Mouse (Mus musculus) kidney, embryonic 16.5 days (tissue): ENCODE results near the gene Zfp655. TPM values are rescaled to one million over a fixed set of nuclear protein-coding genes. Genes with fewer than 3 reads are reported as not detected.
"Not testable (repeated sequence)": the region's sequence is repeated elsewhere in the genome, so short reads cannot be mapped to it uniquely, and the experiment has no call there.

Experiments used
- ATAC-seq: fragments of 200-750 bp; cut with Nextera tagmentation; 2 replicates; pipeline ENCODE4 v1.8.0; 2017; ENCODE audit warnings: moderate TSS enrichment; ENCODE audit not compliant: low FRiP score, low TSS enrichment
- H3K27ac ChIP-seq: fragments of 300-500 bp; sonication (generic); 2 replicates; pipeline ENCODE4 v1.5.1; 2014; ENCODE audit warnings: low read length
- H3K27me3 ChIP-seq: fragments of 300-500 bp; sonication (generic); 2 replicates; pipeline ENCODE4 v1.6.1; 2014; ENCODE audit warnings: low read length, control low read depth, mixed read lengths; ENCODE audit not compliant: insufficient read depth
- H3K36me3 ChIP-seq: fragments of 300-500 bp; sonication (generic); 2 replicates; pipeline ENCODE4 v1.6.1; 2014; ENCODE audit warnings: low read length, control low read depth, mixed read lengths; ENCODE audit not compliant: insufficient read depth
- H3K4me1 ChIP-seq: fragments of 300-500 bp; sonication (generic); 2 replicates; pipeline ENCODE4 v1.6.1; 2014; ENCODE audit warnings: low read length, control low read depth, mixed read lengths; ENCODE audit not compliant: insufficient read depth
- H3K4me2 ChIP-seq: fragments of 300-500 bp; sonication (generic); replicated peaks from 2 replicates; pipeline ENCODE4 v1.6.1; 2014; ENCODE audit warnings: low read depth, low read length
- H3K4me3 ChIP-seq: fragments of 300-500 bp; sonication (generic); 2 replicates; pipeline ENCODE4 v1.5.1; 2014; ENCODE audit warnings: mild to moderate bottlenecking, low read length
- H3K9ac ChIP-seq: fragments of 300-500 bp; sonication (generic); replicated peaks from 2 replicates; pipeline ENCODE4 v1.6.1; 2014; ENCODE audit warnings: low read length
- H3K9me3 ChIP-seq: fragments of 300-500 bp; sonication (generic); 2 replicates; pipeline ENCODE4 v1.6.1; 2016; ENCODE audit warnings: low read length, control low read depth
- WGBS: fragments of 180-500 bp; shearing (Covaris S2); extraction: QIAGEN DNeasy Blood & Tissue Kit; methylation state at CpG from one replicate; pipeline ENCODE4 v1.1.7; 2014; 5-methylcytosine and 5-hydroxymethylcytosine counted together
- polyA plus RNA-seq: library from polyadenylated mRNA; unstranded; fragments of >200 nt; fragmentation: Nextera tagmentation; extraction: Ambion mirVana; gene quantifications from 2 replicates; pipeline ENCODE4 v1.2.1, GENCODE M21; 2015

Gene Zfp655
- polyA plus RNA-seq, 1 experiment from 2014 or later: 35.3 TPM

DNA sequence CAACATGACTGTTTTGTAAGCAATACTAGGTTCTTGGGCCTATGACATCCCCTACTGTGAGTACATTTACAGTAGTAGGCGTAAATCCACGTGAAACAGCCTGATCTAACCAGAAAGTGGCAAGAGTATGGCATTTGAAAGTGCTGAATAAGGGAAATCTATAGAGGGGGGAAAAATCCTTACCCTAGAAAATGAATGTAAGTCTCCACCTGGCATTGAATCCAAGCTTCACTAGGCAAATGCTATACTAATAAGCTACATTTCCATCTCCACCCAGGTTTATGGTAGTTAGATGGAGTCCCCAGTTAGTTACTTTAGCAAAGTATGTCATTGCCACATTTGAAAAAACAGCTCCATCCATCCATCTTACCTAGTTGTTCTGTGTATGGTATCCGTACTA is 18.0 kb downstream of the Zfp655 start:
- no peak overlapping the region for H3K27ac ChIP-seq
- ATAC-seq: no peak
- no peaks in the 10 kb centered on the region for H3K9me3 ChIP-seq
- peaks cover 53% of the 10 kb centered on the region for H3K36me3 ChIP-seq
- H3K4me1 ChIP-seq: no peaks in the 10 kb centered on the region
- H3K4me2 ChIP-seq: no peak overlapping the region
- WGBS: 91% methylated on average over 3 of the region's 3 CpGs
- H3K4me3 ChIP-seq: no peak overlapping the region
- H3K9ac ChIP-seq: no peak overlapping the region
- no peaks in the 10 kb centered on the region for H3K27me3 ChIP-seq

DNA sequence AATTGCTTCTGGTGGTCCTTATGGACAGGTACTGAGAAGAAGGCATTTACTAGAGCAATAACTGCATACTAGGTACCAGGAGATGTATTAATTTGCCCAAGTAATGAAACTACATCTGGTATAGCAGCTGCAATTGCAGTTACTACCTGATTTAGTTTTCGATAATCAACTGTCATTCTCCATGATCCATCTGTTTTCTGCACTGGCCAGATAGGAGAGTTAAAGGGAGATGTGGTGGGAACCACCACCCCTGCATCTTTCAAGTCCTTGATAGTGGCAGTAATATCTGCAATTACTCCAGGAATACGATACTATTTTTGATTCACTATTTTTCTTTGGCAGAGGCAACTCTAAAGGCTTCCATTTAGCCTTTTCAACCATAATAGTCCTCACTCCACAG is 42.1 kb downstream of the Zfp655 start:
- not testable (repeated sequence) for H3K9me3 ChIP-seq, H3K4me1 ChIP-seq, H3K4me2 ChIP-seq, H3K4me3 ChIP-seq, H3K27me3 ChIP-seq, H3K27ac ChIP-seq, ATAC-seq, H3K9ac ChIP-seq, H3K36me3 ChIP-seq
- WGBS: 84% methylated on average over 2 of the region's 2 CpGs

GRCm38 (mm10) chr5:145279948-145280347 is 48.4 kb downstream of the Zfp655 start:
- WGBS: 87% methylated on average over 2 of the region's 2 CpGs
- Histone ChIP-seq H3K9me3 (no peaks in the 10 kb centered on the region), H3K9ac (no peak overlapping the region), H3K27ac (no peak overlapping the region), H3K4me2 (no peak overlapping the region; the same call in 1 of the 2 replicates), H3K4me3 (peak overlapping the region; percentile 97), H3K27me3 (no peaks in the 10 kb centered on the region), H3K36me3 (peaks cover 23% of the 10 kb centered on the region), H3K4me1 (peaks cover 9% of the 10 kb centered on the region)
- peak; percentile 8; the same call in 1 of the 2 replicates for ATAC-seq

DNA sequence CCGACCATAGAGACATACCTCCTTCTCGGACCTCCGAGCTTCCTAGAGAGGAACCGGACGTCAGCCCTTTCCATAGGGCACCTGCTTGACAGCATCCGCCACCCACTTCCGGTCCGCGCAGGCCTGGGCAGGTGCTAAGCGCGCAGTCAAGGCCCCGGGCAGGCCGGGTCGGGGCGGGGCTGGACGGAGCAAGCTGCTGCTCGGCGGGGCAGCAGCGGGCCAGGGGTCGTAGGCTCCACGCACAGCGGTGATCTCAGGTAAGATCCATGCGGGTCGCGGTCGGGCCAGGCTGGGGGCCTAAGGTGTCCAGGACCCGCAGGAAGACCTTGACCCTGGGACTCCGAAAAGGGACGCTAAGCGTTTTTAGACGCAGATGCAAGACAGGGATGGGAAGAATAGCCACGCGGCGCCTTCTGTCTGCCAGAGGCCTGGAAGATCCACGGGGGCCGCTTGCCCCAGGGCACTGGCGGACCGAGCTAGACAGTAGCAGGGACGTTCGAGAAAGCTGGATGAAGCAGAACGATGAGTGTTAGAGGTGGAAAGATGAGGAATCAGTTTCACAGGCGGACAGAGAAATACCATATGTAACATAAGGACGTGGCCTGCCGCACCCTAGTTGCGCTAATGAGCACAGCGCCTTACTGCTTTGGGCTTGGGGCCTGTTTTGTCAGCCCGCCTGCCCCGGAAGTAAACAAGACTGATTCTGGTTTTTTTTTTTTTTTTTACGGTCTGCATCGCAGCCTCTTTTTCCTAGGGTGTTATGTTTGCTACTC is 49.0 kb downstream of the Zfp655 start, which contains the start of gene Zscan25:
Zscan25 (plus strand) TSS at position 130 of the 773 bp plus-strand sequence.
- peak; percentile 100 for ATAC-seq
- Histone ChIP-seq H3K9ac (peak within 1 kb of the TSS; percentile 84), H3K4me3 (peak within 1 kb of the TSS; percentile 97), H3K4me2 (peak within 1 kb of the TSS; percentile 93), H3K4me1 (peaks cover 9% of the 10 kb centered on the region), H3K36me3 (peaks cover 27% of the 10 kb centered on the region), H3K9me3 (no peaks in the 10 kb centered on the region), H3K27ac (peak within 1 kb of the TSS; percentile 92), H3K27me3 (no peaks in the 10 kb centered on the region)
- WGBS: under 1% methylated on average over 50 of the region's 50 CpGs

DNA sequence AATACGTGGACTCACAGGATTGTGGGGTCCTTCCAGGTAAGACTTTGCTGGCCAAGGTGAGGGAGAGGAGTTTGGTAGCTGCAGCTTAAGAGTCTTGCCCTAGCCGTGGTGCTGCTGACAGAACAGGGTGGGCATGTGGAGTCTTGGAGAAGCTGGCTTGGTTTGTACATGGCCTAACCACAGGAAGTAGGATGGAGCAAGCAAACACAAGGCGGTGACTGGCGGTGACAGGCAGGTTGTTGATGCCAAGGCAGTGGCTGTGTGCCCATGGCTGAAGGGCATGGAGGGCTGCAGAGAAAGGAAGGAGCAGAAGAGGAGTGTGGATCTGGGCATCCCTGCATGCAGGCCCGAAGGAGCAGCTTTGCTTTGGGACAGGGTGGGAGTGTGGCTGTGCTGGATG is 56.9 kb downstream of the Zfp655 start:
- H3K4me2 ChIP-seq: no peak overlapping the region
- H3K36me3 ChIP-seq: peaks cover 89% of the 10 kb centered on the region
- H3K27ac ChIP-seq: no peak overlapping the region
- H3K4me1 ChIP-seq: no peaks in the 10 kb centered on the region
- no peak overlapping the region for H3K9ac ChIP-seq
- H3K27me3 ChIP-seq: no peaks in the 10 kb centered on the region
- no peak for ATAC-seq
- 95% methylated on average over 5 of the region's 5 CpGs for WGBS
- no peak overlapping the region for H3K4me3 ChIP-seq
- no peaks in the 10 kb centered on the region for H3K9me3 ChIP-seq

DNA sequence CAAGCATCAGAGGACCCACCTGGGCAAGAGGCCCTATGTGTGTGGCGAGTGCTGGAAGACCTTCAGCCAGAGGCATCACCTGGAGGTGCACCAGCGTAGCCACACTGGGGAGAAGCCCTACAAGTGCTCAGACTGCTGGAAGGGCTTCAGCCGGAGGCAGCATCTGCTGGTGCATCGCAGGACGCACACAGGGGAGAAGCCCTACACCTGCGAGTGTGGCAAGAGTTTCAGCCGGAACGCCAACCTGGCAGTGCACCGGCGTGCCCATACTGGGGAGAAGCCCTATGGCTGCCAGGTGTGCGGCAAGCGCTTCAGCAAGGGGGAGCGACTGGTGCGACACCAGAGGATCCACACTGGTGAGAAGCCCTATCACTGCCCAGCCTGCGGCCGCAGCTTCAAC is 59.2 kb downstream of the Zfp655 start:
- WGBS: 97% methylated on average over 16 of the region's 16 CpGs
- no peak for ATAC-seq

GRCm38 (mm10) chr5:145292398-145292797 is 60.9 kb downstream of the Zfp655 start:
- Histone ChIP-seq H3K9ac (no peak overlapping the region), H3K27me3 (no peaks in the 10 kb centered on the region), H3K4me3 (no peak overlapping the region), H3K4me2 (no peak overlapping the region), H3K36me3 (peaks cover 60% of the 10 kb centered on the region), H3K9me3 (no peaks in the 10 kb centered on the region), H3K4me1 (no peaks in the 10 kb centered on the region), H3K27ac (no peak overlapping the region)
- WGBS: 93% methylated on average over 6 of the region's 6 CpGs
- no peak for ATAC-seq

More for the DNA sequence above, 59.2 kb downstream of the Zfp655 start:
- H3K4me1 ChIP-seq: no peaks in the 10 kb centered on the region
- peaks cover 75% of the 10 kb centered on the region for H3K36me3 ChIP-seq
- H3K27me3 ChIP-seq: no peaks in the 10 kb centered on the region
- H3K9me3 ChIP-seq: no peaks in the 10 kb centered on the region
- no peak overlapping the region for H3K4me2 ChIP-seq
- no peak overlapping the region for H3K4me3 ChIP-seq
- H3K27ac ChIP-seq: no peak overlapping the region
- no peak overlapping the region for H3K9ac ChIP-seq

Other genes with a start within 250 kb of the Zfp655 start
- not detected in 2 replicates for gene Gm4871, start 199.0 kb upstream of the Zfp655 start, polyA plus RNA-seq
- not detected in 2 replicates for gene 1700018F24Rik, start 188.7 kb upstream of the Zfp655 start, polyA plus RNA-seq
- 142 and 150 TPM in 2 replicates for gene Arpc1a, start 147.9 kb upstream of the Zfp655 start, polyA plus RNA-seq
- gene Kpna7, start 147.7 kb upstream of the Zfp655 start, polyA plus RNA-seq: not detected in 2 replicates
- gene Arpc1b, start 117.5 kb upstream of the Zfp655 start, polyA plus RNA-seq: 325 and 354 TPM in 2 replicates
- gene Pdap1, start 91.5 kb upstream of the Zfp655 start, polyA plus RNA-seq: 77.0 and 93.6 TPM in 2 replicates
- gene Bud31, start 91.4 kb upstream of the Zfp655 start, polyA plus RNA-seq: 186 TPM in 2 replicates
- 19.8 and 20.0 TPM in 2 replicates for gene Ptcd1, start 64.6 kb upstream of the Zfp655 start, polyA plus RNA-seq
- gene Cpsf4, start 64.5 kb upstream of the Zfp655 start, polyA plus RNA-seq: 56.2 and 59.5 TPM in 2 replicates
- 679 and 701 TPM in 2 replicates for gene Atp5j2, start 39.7 kb upstream of the Zfp655 start, polyA plus RNA-seq
- 11.4 and 11.6 TPM in 2 replicates for gene Zkscan14, start 29.8 kb upstream of the Zfp655 start, polyA plus RNA-seq
- gene Zkscan5, start 27.2 kb upstream of the Zfp655 start, polyA plus RNA-seq: 16.2 and 17.2 TPM in 2 replicates
- gene Zscan25, start 48.8 kb downstream of the Zfp655 start, polyA plus RNA-seq: 0.56 and 0.60 TPM in 2 replicates
- gene Cyp3a57, start 113.6 kb downstream of the Zfp655 start, polyA plus RNA-seq: not detected in 2 replicates
- gene Cyp3a16, start 238.0 kb downstream of the Zfp655 start, polyA plus RNA-seq: not detected in 2 replicates